Comparison of ENCODE assay signal across 11 mouse cellular contexts in genomic region chr11:69853994-69854393, GRCm38 (mm10). TPM values are rescaled to one million over a fixed set of nuclear protein-coding genes. Genes with fewer than 3 reads are reported as not detected.
DNase-seq lines count a peak whose midpoint lies in the region; ATAC-seq and TF ChIP-seq lines count a peak whose summit lies in the region.
"Had no signal": no experiment of that assay in that cellular context is flagged by ENCODE, and none has a peak within 500 bp of the region (broad histone marks: within the 10 kb centered on the region; RNA-seq: fewer than 3 reads in every experiment).

No protein-coding gene starts in this region.

- H3K27me3 ChIP-seq in forebrain, embryonic 10.5 days (ENCODE audit: poor library complexity, severe bottlenecking) = peaks cover 36% of the 10 kb centered on the region
- peaks cover 16% of the 10 kb centered on the region for H3K27me3 ChIP-seq in forebrain, embryonic 16.5 days (replicated peaks; ENCODE audit: control insufficient read depth, insufficient read depth, low read length)
- H3K27me3 ChIP-seq in neural tube, embryonic 11.5 days (ENCODE audit: control insufficient read depth, insufficient read depth, low read length) = peaks cover 10% of the 10 kb centered on the region
- no peaks in the 10 kb centered on the region for H3K27me3 ChIP-seq in intestine, postnatal 0 days (replicated peaks; ENCODE audit: control insufficient read depth, insufficient read depth, low read length)

- H3K27ac ChIP-seq in forebrain, embryonic 10.5 days = peak overlapping the region; percentile 56
- H3K27ac ChIP-seq in forebrain, embryonic 16.5 days (ENCODE audit: low read length) = no peak overlapping the region
- 0 out of 2 replicates have a peak overlapping the region, but pooled peaks have one; percentile 17 for H3K27ac ChIP-seq in neural tube, embryonic 11.5 days (ENCODE audit: low read depth, low read length)
- H3K27ac ChIP-seq in intestine, postnatal 0 days (ENCODE audit: low read depth, low read length) = no peak overlapping the region

- H3K9ac ChIP-seq in forebrain, embryonic 16.5 days (replicated peaks; ENCODE audit: low read depth, low read length) = no peak overlapping the region
- no peak overlapping the region for H3K9ac ChIP-seq in neural tube, embryonic 11.5 days (ENCODE audit: low read length)
- H3K9ac ChIP-seq in intestine, postnatal 0 days (ENCODE audit: low read depth, low read length) = no peak overlapping the region

- peaks cover 39% of the 10 kb centered on the region for H3K4me1 ChIP-seq in forebrain, embryonic 10.5 days
- H3K4me1 ChIP-seq in forebrain, embryonic 16.5 days (replicated peaks; ENCODE audit: control insufficient read depth, insufficient read depth, low read length) = no peaks in the 10 kb centered on the region
- no peaks in the 10 kb centered on the region for H3K4me1 ChIP-seq in neural tube, embryonic 11.5 days (ENCODE audit: control insufficient read depth, insufficient read depth, low read length)
- H3K4me1 ChIP-seq in intestine, postnatal 0 days (replicated peaks; ENCODE audit: control insufficient read depth, insufficient read depth, low read length) = no peaks in the 10 kb centered on the region

- peaks cover 40% of the 10 kb centered on the region for H3K36me3 ChIP-seq in forebrain, embryonic 10.5 days (replicated peaks)
- peaks cover 10% of the 10 kb centered on the region; the same call in 1 of the 2 replicates for H3K36me3 ChIP-seq in forebrain, embryonic 16.5 days (ENCODE audit: control insufficient read depth, insufficient read depth)
- H3K36me3 ChIP-seq in neural tube, embryonic 11.5 days (ENCODE audit: control insufficient read depth, insufficient read depth, low read length) = peaks cover 7% of the 10 kb centered on the region
- peaks cover 54% of the 10 kb centered on the region for H3K36me3 ChIP-seq in intestine, postnatal 0 days (ENCODE audit: control insufficient read depth, insufficient read depth)

- TF ChIP-seq CTCF in intestine, postnatal 0 days (IDR thresholded peaks at IDR 0.05; ENCODE audit: low read depth) = no peak

- H3K9me3 ChIP-seq in forebrain, embryonic 10.5 days = no peaks in the 10 kb centered on the region
- no peaks in the 10 kb centered on the region for H3K9me3 ChIP-seq in forebrain, embryonic 16.5 days (ENCODE audit: control insufficient read depth, low read length)
- H3K9me3 ChIP-seq in neural tube, embryonic 11.5 days (ENCODE audit: control insufficient read depth, low read length) = no peaks in the 10 kb centered on the region
- H3K9me3 ChIP-seq in intestine, postnatal 0 days (ENCODE audit: control insufficient read depth) = no peaks in the 10 kb centered on the region

- H3K4me2 ChIP-seq in forebrain, embryonic 16.5 days (ENCODE audit: low read length) = no peak overlapping the region
- no peak overlapping the region for H3K4me2 ChIP-seq in neural tube, embryonic 11.5 days (ENCODE audit: low read depth)
- no peak overlapping the region for H3K4me2 ChIP-seq in intestine, postnatal 0 days (replicated peaks; ENCODE audit: low read depth)

- WGBS in forebrain, embryonic 10.5 days = 80% methylated on average over 7 of the region's 7 CpGs
- WGBS in forebrain, embryonic 16.5 days = 80% methylated on average over 7 of the region's 7 CpGs
- 80% methylated on average over 7 of the region's 7 CpGs for WGBS in neural tube, embryonic 11.5 days
- WGBS in intestine, postnatal 0 days = 31% methylated on average over 7 of the region's 7 CpGs

- DNase-seq in forebrain, embryonic 10.5 days (ENCODE audit: extremely low spot score, low spot score) = no peak
- no peak for DNase-seq in neural tube, embryonic 11.5 days (ENCODE audit: low spot score)
- no peak for DNase-seq in neural tube, embryonic 10.5 days (ENCODE audit: extremely low spot score, low spot score)
- peak; percentile 69 to 74 for DNase-seq in spleen, postnatal 14 days (ENCODE audit: low spot score in 2 of 2)
- no peak for DNase-seq in adrenal gland, adult 8-10 months
- DNase-seq in natural killer cell, adult 2 months (ENCODE audit: low spot score in 2 of 2) = no peak
- DNase-seq: cerebellum, adult 18-20 months; gastrocnemius, postnatal 10 days had no signal

- no peak overlapping the region for H3K4me3 ChIP-seq in forebrain, embryonic 10.5 days
- no peak overlapping the region for H3K4me3 ChIP-seq in forebrain, embryonic 16.5 days (replicated peaks; ENCODE audit: low read length)
- H3K4me3 ChIP-seq in neural tube, embryonic 11.5 days (ENCODE audit: low read depth, low read length) = no peak overlapping the region
- no peak overlapping the region for H3K4me3 ChIP-seq in intestine, postnatal 0 days (ENCODE audit: low read depth, low read length)

- no peak for ATAC-seq in forebrain, embryonic 16.5 days
- no peak for ATAC-seq in neural tube, embryonic 11.5 days (ENCODE audit: insufficient read depth, low FRiP score, low TSS enrichment)
- ATAC-seq in intestine, postnatal 0 days = peak; percentile 22; the same call in 1 of the 2 replicates

RNA-seq across cellular contexts. Expression of gene Tnk1, which starts 4.5 kb away (rescaled TPM):
- 0.79 and 1.9 TPM in 2 replicates for polyA plus RNA-seq in forebrain, embryonic 10.5 days (2016; fragmentation: Nextera tagmentation; extraction: Ambion mirVana)
- 0.29 and 0.39 TPM in 2 replicates for polyA plus RNA-seq in forebrain, embryonic 16.5 days (2015; fragmentation: Nextera tagmentation; extraction: Ambion mirVana)
- 0.23 and 0.72 TPM in 2 replicates for polyA plus RNA-seq in neural tube, embryonic 11.5 days (2014; fragmentation: Nextera tagmentation; extraction: Ambion mirVana)
- 11.7 and 12.8 TPM in 2 replicates for polyA plus RNA-seq in intestine, postnatal 0 days (2015; fragmentation: Nextera tagmentation; extraction: Ambion mirVana)
- total RNA-seq in adrenal gland, adult 8-10 months (2022) = under 1 TPM in 2 of 4 experiments, not detected in 2; 0.11 to 0.20 TPM

RNA-seq across cellular contexts. Expression of gene Plscr3, which starts 7.8 kb away (rescaled TPM):
- 67.5 and 67.6 TPM in 2 replicates for polyA plus RNA-seq in forebrain, embryonic 10.5 days (2016; fragmentation: Nextera tagmentation; extraction: Ambion mirVana)
- polyA plus RNA-seq in forebrain, embryonic 16.5 days (2015; fragmentation: Nextera tagmentation; extraction: Ambion mirVana) = 55.0 and 57.7 TPM in 2 replicates
- polyA plus RNA-seq in neural tube, embryonic 11.5 days (2014; fragmentation: Nextera tagmentation; extraction: Ambion mirVana) = 75.4 and 83.7 TPM in 2 replicates
- polyA plus RNA-seq in intestine, postnatal 0 days (2015; fragmentation: Nextera tagmentation; extraction: Ambion mirVana) = 42.0 and 44.8 TPM in 2 replicates
- 10 to 100 TPM; 40.2 to 69.1 (median 62.1) TPM for total RNA-seq in adrenal gland, adult 8-10 months (2022)

RNA-seq across cellular contexts. Expression of gene Tmem256, which starts 15.7 kb away (rescaled TPM):
- 259 and 290 TPM in 2 replicates for polyA plus RNA-seq in forebrain, embryonic 10.5 days (2016; fragmentation: Nextera tagmentation; extraction: Ambion mirVana)
- polyA plus RNA-seq in forebrain, embryonic 16.5 days (2015; fragmentation: Nextera tagmentation; extraction: Ambion mirVana) = 254 and 272 TPM in 2 replicates
- 289 and 296 TPM in 2 replicates for polyA plus RNA-seq in neural tube, embryonic 11.5 days (2014; fragmentation: Nextera tagmentation; extraction: Ambion mirVana)
- 584 and 590 TPM in 2 replicates for polyA plus RNA-seq in intestine, postnatal 0 days (2015; fragmentation: Nextera tagmentation; extraction: Ambion mirVana)
- 100 to 1,000 TPM; 122 to 164 (median 149) TPM for total RNA-seq in adrenal gland, adult 8-10 months (2022)

RNA-seq across cellular contexts. Expression of gene Nlgn2, which starts 16.4 kb away (rescaled TPM):
- polyA plus RNA-seq in forebrain, embryonic 10.5 days (2016; fragmentation: Nextera tagmentation; extraction: Ambion mirVana) = 4.7 and 5.2 TPM in 2 replicates
- polyA plus RNA-seq in forebrain, embryonic 16.5 days (2015; fragmentation: Nextera tagmentation; extraction: Ambion mirVana) = 18.7 and 22.8 TPM in 2 replicates
- polyA plus RNA-seq in neural tube, embryonic 11.5 days (2014; fragmentation: Nextera tagmentation; extraction: Ambion mirVana) = 10.9 and 11.4 TPM in 2 replicates
- polyA plus RNA-seq in intestine, postnatal 0 days (2015; fragmentation: Nextera tagmentation; extraction: Ambion mirVana) = 1.8 and 2.2 TPM in 2 replicates
- 10 to 100 TPM; 22.2 to 48.7 (median 35.8) TPM for total RNA-seq in adrenal gland, adult 8-10 months (2022)

RNA-seq across cellular contexts. Expression of gene Tmem95, which starts 23.8 kb away (rescaled TPM):
- not detected in 2 replicates for polyA plus RNA-seq in forebrain, embryonic 10.5 days (2016; fragmentation: Nextera tagmentation; extraction: Ambion mirVana)
- not detected in 2 replicates for polyA plus RNA-seq in forebrain, embryonic 16.5 days (2015; fragmentation: Nextera tagmentation; extraction: Ambion mirVana)
- not detected in 2 replicates for polyA plus RNA-seq in neural tube, embryonic 11.5 days (2014; fragmentation: Nextera tagmentation; extraction: Ambion mirVana)
- not detected in 2 replicates for polyA plus RNA-seq in intestine, postnatal 0 days (2015; fragmentation: Nextera tagmentation; extraction: Ambion mirVana)
- total RNA-seq in adrenal gland, adult 8-10 months (2022) = not detected
- total RNA-seq: gastrocnemius, postnatal 10 days had no signal
- polyA plus RNA-seq: limb, embryonic 14.5 days had no signal

Comparison
In these comparisons a context has a peak if more than half of its experiments do, and no peak if none do; other contexts are left out.
1. H3K27ac ChIP-seq: peak in forebrain, embryonic 10.5 days (single experiment) and neural tube, embryonic 11.5 days (single experiment); none in forebrain, embryonic 16.5 days (single experiment) and intestine, postnatal 0 days (single experiment).
2. DNase-seq: peak in spleen, postnatal 14 days (2 of 2); none in forebrain, embryonic 10.5 days (single experiment), neural tube, embryonic 11.5 days (single experiment), neural tube, embryonic 10.5 days (single experiment), adrenal gland, adult 8-10 months (single experiment) and natural killer cell, adult 2 months (0 of 2).